Mouse (Mus musculus): Measurements from ENCODE around the gene Otol1.
A peak's percentile ranks its signal among the peaks of the same experiment; 100 is the strongest.

The Otol1 gene

DNA sequence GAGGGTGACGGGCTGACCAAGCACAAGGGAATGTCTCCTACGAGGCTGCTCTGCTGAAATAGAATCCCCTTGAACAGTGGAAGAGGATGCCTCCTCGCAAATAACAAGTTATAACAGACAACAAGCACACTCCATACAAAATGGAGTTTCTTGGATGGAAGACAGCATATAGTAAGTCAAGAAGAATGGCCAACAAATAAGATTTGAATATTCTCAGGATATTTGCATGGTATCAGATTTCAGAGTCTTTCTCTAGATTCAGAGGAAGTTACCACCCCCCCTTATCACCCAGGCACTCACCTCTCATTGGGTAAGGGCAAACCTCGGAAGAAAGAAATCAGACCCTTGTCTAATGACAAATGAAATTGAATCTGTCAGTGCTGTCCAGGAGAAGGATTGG, at the start of gene Otol1:
Otol1 (plus strand) TSS at position 301 of the 400 bp plus-strand sequence.
- DNase-seq (ENCODE audit: low spot score): no peak

GRCm38 (mm10) chr3:69962187-69962586, 45.2 kb upstream of the Otol1 start:
- DNase-seq (ENCODE audit: low spot score): peak; percentile 13

- no peak for DNase-seq (ENCODE audit: low spot score)
Observed at GRCm38 (mm10) chr3:69971482-69972097, 35.8 kb upstream of the Otol1 start.

DNA sequence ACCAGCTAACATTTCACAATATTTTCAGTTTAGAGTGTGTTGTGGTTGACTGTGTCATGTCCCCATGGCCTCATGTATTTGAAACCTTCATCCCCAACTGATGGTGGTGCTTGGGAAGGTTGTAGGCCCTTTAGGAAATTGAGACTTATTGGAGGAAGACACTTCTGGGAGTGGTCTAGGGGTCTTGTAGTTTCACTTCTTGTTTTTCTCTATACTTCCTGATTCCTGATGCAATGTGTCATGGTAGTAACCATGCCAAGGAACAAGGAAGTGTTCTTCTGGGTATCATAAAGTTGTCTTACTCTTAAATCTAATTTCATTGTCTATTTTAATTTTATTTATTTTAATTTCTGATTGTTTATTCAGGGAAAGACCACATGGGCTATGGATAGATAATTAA, 29.3 kb upstream of the Otol1 start:
- DNase-seq (ENCODE audit: low spot score): no peak

DNA sequence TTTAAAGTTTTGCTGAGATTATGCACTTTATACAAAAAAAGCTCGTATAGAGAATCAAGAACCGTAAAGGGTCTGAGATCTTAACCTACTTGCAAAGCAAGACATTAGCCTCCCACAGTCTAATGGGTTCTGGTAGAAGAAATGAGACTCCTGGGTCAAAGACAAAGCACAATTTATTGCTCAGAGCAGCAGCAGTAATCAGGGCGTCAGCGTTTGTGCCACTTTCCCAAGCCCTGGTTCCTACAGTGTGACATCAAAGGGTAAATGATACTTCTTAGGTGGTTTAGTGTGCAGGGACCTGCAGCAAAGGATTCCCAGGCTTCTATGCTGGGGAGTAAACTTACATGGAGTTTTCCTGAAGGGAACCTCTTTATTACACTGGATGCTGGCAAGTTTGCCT, 13.6 kb upstream of the Otol1 start:
- DNase-seq (ENCODE audit: low spot score): no peak

GRCm38 (mm10) chr3:70001540-70001939, 5.9 kb upstream of the Otol1 start:
- DNase-seq (ENCODE audit: low spot score): no peak

GRCm38 (mm10) chr3:70003126-70003764, 4.2 kb upstream of the Otol1 start:
- no peak for DNase-seq (ENCODE audit: low spot score)

GRCm38 (mm10) chr3:70003955-70004354, 3.5 kb upstream of the Otol1 start:
- no peak for DNase-seq (ENCODE audit: low spot score)

DNA sequence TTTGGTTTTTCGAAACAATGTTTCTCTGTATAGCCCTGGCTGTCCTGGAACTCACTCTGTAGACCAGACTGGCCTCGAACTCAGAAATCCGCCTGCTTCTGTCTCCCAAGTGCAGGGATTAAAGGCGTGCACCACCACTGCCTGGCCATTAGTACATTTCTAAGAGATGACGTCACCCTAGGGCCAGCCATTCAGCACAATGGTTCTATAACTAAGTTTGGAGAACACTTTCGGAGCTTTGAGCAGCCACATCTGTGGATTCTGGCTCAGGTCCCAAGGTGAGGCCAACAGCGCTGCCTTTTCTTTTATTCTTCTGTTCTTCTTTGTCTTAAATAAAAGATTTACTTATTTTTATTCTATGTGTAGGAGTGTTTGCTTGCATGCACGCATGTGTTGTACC, 3.0 kb upstream of the Otol1 start:
- no peak for DNase-seq (ENCODE audit: low spot score)

DNA sequence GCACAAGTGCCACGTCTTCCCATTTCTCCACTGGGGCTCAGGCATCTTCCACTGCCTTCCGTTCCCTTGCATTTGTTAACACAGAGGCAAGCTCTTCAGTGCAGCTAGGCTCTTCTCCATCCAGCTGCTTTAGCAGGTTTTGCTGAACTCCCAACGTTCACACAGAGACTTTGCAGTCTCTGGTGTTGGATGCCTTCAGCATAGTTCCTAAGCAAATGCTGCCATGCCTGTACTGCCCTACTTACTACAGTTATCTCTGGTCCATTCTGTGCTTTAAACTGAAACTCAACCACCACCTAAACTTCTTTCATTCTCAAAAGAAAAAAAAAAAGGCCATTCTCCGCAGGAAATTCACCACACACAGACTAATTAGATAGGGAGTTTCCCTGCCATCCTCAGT, 5.2 kb downstream of the Otol1 start:
- no peak for DNase-seq (ENCODE audit: low spot score)

DNA sequence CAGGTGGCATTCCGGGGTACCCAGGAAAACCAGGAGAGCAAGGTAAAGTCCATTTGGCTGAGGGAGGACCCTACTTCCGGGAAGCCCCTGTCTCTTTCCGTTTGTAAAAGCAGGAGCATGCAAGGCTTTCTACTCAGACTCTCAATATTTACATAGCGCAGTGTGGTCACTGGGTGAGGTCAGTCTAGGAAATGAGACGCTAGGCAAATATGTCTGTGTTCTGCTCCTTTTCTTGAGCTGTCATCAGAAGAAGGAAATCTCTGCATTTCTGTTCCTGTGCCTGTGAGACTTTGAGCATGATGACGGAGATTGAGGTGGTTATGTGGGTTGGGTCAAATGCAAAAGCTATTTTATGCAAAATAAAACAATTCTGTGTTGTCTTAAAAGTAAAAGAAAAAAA, 19.2 kb downstream of the Otol1 start:
- DNase-seq (ENCODE audit: low spot score): no peak

GRCm38 (mm10) chr3:70029260-70029659, 21.8 kb downstream of the Otol1 start:
- DNase-seq (ENCODE audit: low spot score): no peak

GRCm38 (mm10) chr3:70035593-70035992, 28.2 kb downstream of the Otol1 start:
- DNase-seq (ENCODE audit: low spot score): peak; percentile 21
